Mouse (Mus musculus): Measurements from ENCODE around the gene Prm3.
"Not testable (repeated sequence)": the region's sequence is repeated elsewhere in the genome, so short reads cannot be mapped to it uniquely, and the experiment has no call there.

Gene Prm3

GRCm38 (mm10) chr16:10802420-10802819 is 11.7 kb upstream of the Prm3 start:
- ATAC-seq (ENCODE audit: low TSS enrichment), result not testable (repeated sequence)

DNA sequence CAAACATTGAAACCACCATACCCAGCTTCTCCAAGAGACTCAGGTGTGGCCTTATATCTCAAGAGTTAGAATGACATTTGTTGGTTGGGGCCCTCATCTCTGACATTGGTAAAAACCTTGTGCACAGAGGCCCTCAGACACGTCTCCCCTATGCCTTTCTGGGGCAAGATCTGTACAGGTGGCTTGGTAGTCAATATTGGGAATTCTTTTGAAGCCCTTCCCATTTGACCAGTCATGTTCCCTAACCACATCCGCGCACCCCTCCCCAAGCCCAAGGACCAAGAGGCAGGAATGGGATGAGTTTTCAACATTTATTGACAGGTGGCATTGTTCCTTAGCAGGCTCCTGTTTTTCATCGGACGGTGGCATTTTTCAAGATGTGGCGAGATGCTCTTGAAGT is 5.3 kb upstream of the Prm3 start, which contains the start of gene Prm2:
Gene Prm2, minus strand, starts transcription at position 101 of the 400 bp plus-strand sequence.
- no peak for ATAC-seq (ENCODE audit: low TSS enrichment)

GRCm38 (mm10) chr16:10788866-10789265 is 1.8 kb downstream of the Prm3 start:
- ATAC-seq (ENCODE audit: low TSS enrichment), result no peak

GRCm38 (mm10) chr16:10788271-10788670 is 2.4 kb downstream of the Prm3 start, which contains the start of gene Tnp2:
TSS of gene Tnp2 (minus strand) at chr16:10788660.
- ATAC-seq (ENCODE audit: low TSS enrichment), result no peak

DNA sequence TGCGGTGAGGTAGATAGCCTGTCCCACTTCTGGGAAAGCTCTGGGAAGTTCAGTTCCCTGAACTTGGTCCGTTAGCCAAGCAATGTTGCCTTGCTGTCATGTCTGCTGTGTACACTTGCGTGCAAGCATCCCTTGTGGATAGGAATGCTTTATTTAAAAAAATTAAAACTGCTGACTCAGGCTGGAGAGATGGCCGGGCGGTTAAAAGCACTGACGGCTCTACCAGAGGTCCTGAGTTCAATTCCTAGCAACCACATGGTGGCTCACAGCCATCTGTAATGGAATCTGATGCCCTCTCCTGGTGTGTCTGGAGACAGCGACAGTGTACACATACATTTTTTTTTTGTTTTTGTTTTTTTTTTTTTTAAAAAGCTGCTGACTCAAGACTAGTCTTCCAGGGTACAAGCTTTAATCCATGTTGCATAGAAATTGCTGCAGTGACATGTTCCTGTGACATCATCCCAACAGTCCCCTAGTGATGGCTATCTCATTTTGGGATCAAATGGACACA is 3.1 kb downstream of the Prm3 start:
- no peak for ATAC-seq (ENCODE audit: low TSS enrichment)

DNA sequence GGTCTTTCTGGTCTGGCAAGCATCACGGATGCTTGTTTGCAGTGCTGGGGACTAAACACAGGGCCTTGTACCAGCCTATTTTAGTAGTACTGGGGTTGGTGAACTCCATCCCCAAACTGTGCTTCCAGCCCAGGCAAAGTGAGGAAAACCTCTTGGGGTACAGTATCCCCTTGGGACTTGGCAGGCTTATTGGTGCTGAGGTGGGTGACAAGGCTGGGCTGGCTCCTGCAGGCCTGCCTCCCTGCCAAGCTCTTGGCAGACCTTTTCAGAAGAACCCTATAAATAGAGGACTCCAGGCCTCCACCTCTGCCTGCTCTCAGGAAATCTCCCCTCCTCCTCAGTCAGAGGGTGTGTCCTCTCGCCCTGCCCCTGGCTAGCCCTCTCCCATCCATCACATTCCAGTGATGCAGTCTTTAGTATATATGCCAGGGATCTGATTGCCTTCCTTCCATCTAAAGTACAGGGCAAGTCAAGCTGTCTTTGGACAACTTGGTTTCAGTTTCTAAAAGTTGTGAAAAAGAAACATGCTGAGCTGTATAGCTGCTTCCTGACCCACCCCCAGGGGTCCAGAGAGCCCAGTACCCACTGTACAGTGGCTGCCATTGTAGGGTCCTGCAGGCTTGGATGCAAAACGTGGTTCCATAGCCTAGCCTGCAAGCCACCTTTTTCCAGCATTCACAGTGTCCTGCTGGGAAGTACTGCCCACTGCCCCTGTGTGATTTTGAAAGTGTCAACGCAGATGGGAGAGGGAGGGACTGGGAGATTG is 3.7 kb downstream of the Prm3 start:
- no peak for ATAC-seq (ENCODE audit: low TSS enrichment)

DNA sequence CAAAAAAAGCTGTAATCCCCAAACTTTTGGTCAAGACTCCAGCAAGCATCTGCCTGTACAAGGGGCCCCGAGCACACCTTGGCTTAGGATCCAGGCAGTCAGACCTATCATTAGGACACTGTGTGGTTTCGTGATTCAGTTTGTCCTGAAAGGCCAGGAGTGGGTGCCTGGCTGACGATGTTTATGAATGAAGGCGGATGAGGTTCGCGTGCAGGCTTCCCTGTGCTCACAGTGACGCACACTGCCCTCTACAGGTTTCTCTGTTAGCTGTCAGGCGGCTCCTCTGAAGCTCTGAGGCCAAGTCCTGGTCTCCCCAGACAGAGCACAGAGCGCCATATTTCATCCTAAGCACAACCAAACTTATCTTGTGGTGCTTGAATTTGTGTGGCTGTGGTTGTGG is 4.4 kb downstream of the Prm3 start:
- peak; percentile 75 for ATAC-seq (ENCODE audit: low TSS enrichment)

- ATAC-seq (ENCODE audit: low TSS enrichment), result peak; percentile 73
These were observed 5.1 kb downstream of the Prm3 start, which contains the start of gene Socs1 for GRCm38 (mm10) chr16:10785371-10786231. TSS of gene Socs1 (minus strand) at chr16:10785536.

- peak; percentile 27 for ATAC-seq (ENCODE audit: low TSS enrichment)
These were observed 5.8 kb downstream of the Prm3 start for GRCm38 (mm10) chr16:10784793-10785370.

GRCm38 (mm10) chr16:10783883-10784792 is 6.6 kb downstream of the Prm3 start:
- no peak for ATAC-seq (ENCODE audit: low TSS enrichment)

DNA sequence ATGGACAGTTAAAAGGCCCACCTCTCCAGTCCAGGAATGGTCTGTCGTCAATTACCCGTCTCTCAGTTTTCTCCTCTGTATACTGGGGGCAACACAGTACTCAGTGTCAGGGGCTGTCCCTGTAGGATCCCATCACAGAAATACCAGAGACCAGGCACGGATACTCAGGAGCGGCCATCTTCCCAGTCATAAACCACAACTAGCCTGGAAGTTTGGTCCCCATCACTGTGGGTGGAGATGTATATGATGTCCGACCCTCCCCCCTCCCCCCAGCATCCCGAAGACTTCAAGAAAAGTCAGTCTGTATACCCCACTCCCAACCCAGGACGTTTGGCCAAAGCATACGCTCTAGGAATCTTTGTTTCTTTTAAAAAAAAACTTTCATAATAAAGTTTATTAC is 7.3 kb downstream of the Prm3 start:
- no peak for ATAC-seq (ENCODE audit: low TSS enrichment)

- no peak for ATAC-seq (ENCODE audit: low TSS enrichment)
These were observed 7.6 kb downstream of the Prm3 start for GRCm38 (mm10) chr16:10783152-10783434.

DNA sequence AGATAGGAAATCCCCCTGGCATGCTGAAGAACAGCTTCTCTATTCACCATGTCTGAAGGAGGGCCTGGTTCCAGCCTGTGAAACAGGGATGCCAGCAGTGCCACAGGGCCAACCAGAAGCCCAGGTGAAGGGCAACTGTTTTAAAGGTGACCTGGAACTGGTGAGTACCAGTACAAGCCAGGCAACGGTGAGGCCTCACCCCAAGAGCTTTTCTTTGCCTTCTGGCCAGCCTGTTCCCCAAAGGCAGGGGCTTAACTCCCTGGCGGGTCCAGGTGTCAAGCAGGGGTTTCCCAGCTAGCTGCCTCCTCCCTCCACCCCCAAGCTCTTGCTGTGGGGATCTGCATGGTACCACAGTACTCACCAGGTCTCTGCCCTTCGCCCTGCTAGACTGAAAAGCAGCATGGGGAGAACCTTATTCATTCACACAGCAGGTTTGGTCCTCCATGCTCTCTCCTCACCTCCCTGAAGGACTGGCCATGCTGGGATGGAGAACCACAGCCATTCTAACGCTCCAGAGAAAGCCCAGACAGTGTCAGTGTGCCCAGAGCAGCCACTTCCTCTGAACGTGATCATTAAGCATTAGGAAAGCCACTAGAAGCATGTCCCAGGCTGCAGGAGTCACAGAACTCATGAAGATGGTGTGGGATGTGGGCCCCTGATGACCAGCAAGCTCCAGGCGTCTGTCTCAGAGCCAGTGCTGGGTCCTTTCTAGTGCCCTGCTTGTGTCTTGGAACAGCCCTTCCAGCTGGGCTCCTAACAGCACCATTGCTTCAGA is 8.2 kb downstream of the Prm3 start:
- ATAC-seq (ENCODE audit: low TSS enrichment), result no peak

- ATAC-seq (ENCODE audit: low TSS enrichment), result no peak
These were observed 8.8 kb downstream of the Prm3 start for GRCm38 (mm10) chr16:10781862-10782371.

GRCm38 (mm10) chr16:10780631-10781120 is 10.0 kb downstream of the Prm3 start:
- ATAC-seq (ENCODE audit: low TSS enrichment), result no peak

- no peak for ATAC-seq (ENCODE audit: low TSS enrichment)
These were observed 13.0 kb downstream of the Prm3 start for GRCm38 (mm10) chr16:10777579-10778160.

DNA sequence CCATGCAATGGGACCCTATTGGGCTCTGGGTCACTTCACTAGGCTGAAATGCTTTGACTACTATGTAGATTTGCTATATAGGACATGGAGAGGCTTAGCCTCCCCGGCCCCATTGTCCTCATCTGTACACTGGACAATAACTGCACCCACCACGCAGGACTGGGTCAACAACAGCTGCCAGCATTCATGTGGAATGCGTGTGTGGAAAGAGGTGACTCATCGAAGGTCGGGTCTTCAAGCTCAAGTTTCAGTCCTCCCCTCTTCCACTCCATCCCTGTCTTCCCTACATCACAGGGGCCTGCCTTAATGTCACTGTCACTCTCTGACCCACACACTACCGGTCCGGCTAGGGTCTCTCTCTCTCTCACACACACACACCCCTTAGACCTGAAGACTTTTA is 14.4 kb downstream of the Prm3 start:
- ATAC-seq (ENCODE audit: low TSS enrichment), result no peak

DNA sequence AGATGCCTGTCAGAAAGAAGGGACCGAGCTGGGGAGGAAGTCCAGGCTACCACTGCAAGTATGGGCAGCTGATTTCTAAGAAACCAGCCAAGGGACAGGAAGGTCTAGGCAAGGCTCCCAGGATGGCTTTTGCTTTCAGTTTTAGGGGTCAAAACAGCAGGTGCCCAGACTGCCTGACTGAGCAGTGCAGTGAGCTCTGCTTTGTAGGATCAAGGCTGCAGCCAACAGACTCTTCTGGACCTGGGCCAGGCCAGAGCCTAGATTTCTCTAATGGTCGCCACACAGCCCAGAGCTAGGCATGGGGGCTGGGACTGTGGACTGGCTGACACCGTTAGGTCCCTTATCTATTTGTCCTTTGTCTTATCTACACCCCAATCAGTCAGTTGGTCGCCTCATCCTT is 16.0 kb downstream of the Prm3 start:
- no peak for ATAC-seq (ENCODE audit: low TSS enrichment)

DNA sequence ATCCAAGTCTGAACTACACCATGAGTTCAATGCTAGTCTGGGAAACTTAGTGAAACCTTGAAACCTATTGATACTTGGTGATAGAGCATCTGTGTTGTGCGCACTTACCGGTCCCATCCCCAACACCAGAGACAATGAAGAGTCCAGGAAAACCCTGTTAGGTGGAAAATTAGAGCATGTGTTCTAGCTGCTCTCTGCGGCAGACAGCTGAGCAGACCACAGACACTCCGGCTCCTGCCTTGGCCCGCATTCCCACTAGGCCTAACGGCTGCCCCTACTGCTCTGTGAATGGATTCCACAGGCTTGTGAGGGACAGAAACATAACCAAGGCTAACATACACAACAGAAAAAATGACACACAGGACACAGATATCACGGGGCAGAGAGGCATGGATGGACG is 17.2 kb downstream of the Prm3 start:
- no peak for ATAC-seq (ENCODE audit: low TSS enrichment)
